ENCODE assay signal across 14 mouse cellular contexts in genomic region chr16:49936793-49937192, GRCm38 (mm10).
DNase-seq lines count a peak whose midpoint lies in the region; ATAC-seq and TF ChIP-seq lines count a peak whose summit lies in the region.
"Had no signal": no experiment of that assay in that cellular context is flagged by ENCODE, and none has a peak within 500 bp of the region (broad histone marks: within the 10 kb centered on the region; RNA-seq: fewer than 3 reads in every experiment).

No protein-coding gene starts in this region.

- no peaks in the 10 kb centered on the region for H3K27me3 ChIP-seq in spleen, adult 2 months (ENCODE audit: control insufficient read depth, insufficient read depth, low read length)
- no peaks in the 10 kb centered on the region for H3K27me3 ChIP-seq in forebrain, embryonic 15.5 days
- no peaks in the 10 kb centered on the region for H3K27me3 ChIP-seq in intestine, embryonic 16.5 days (replicated peaks; ENCODE audit: control insufficient read depth, insufficient read depth, low read length)
- H3K27me3 ChIP-seq: heart, embryonic 13.5 days had no signal

- DNase-seq in spleen, adult 2 months (ENCODE audit: low read depth in 1 of 2, low spot score in 2 of 2), result no peak
- no peak for DNase-seq in spleen, postnatal 10 days (ENCODE audit: low spot score in 2 of 2)
- DNase-seq in kidney, postnatal 14 days, result no peak
- DNase-seq in ovary, adult 18-20 months (ENCODE audit: low spot score), result no peak
- no peak for DNase-seq in cerebellum, postnatal 25 days
- DNase-seq: adrenal gland, adult 8-10 months; cerebellum, postnatal 10 days; right cerebral cortex, postnatal 4 days; thymus, postnatal 25 days had no signal

- TF ChIP-seq CTCF in spleen, adult 2 months (IDR thresholded peaks at IDR 0.05; ENCODE audit: extremely low read depth, insufficient read depth, insufficient read length, insufficient replicate concordance), result no peak

- no peak overlapping the region for H3K4me3 ChIP-seq in spleen, adult 2 months (ENCODE audit: extremely low read depth, insufficient read depth, insufficient read length)
- no peak overlapping the region for H3K4me3 ChIP-seq in forebrain, embryonic 15.5 days
- no peak overlapping the region for H3K4me3 ChIP-seq in intestine, embryonic 16.5 days (ENCODE audit: low read length)
- H3K4me3 ChIP-seq: heart, embryonic 13.5 days; limb, embryonic 10.5 days had no signal

- WGBS in spleen, adult 2 months, result 69% methylated on average over 5 of the region's 5 CpGs
- WGBS in forebrain, embryonic 15.5 days, result 28% methylated on average over 5 of the region's 5 CpGs
- WGBS in intestine, embryonic 16.5 days, result 45% methylated on average over 5 of the region's 5 CpGs

- TF ChIP-seq POLR2A in spleen, adult 2 months (IDR thresholded peaks at IDR 0.05; ENCODE audit: low read depth, low read length), result no peak

- H3K27ac ChIP-seq in spleen, adult 2 months (ENCODE audit: insufficient read depth, low read length), result peak overlapping the region; percentile 14; the same call in 1 of the 2 replicates
- no peak overlapping the region for H3K27ac ChIP-seq in forebrain, embryonic 15.5 days (replicated peaks)
- H3K27ac ChIP-seq in intestine, embryonic 16.5 days (ENCODE audit: low read length), result no peak overlapping the region
- H3K27ac ChIP-seq: heart, embryonic 13.5 days; limb, embryonic 10.5 days had no signal

- H3K4me2 ChIP-seq in forebrain, embryonic 15.5 days (replicated peaks), result no peak overlapping the region
- no peak overlapping the region for H3K4me2 ChIP-seq in intestine, embryonic 16.5 days (ENCODE audit: low read depth, low read length)
- H3K4me2 ChIP-seq: heart, embryonic 13.5 days; lung, embryonic 14.5 days had no signal

- peaks cover 9% of the 10 kb centered on the region for H3K4me1 ChIP-seq in spleen, adult 2 months (ENCODE audit: control insufficient read depth, insufficient read depth, insufficient read length)
- peaks cover 5% of the 10 kb centered on the region for H3K4me1 ChIP-seq in forebrain, embryonic 15.5 days
- H3K4me1 ChIP-seq in intestine, embryonic 16.5 days (ENCODE audit: control insufficient read depth, insufficient read depth, low read length), result no peaks in the 10 kb centered on the region

- no peak overlapping the region for H3K9ac ChIP-seq in forebrain, embryonic 15.5 days (replicated peaks)
- no peak overlapping the region for H3K9ac ChIP-seq in intestine, embryonic 16.5 days (ENCODE audit: low read depth, low read length)
- H3K9ac ChIP-seq: heart, embryonic 13.5 days; lung, embryonic 14.5 days had no signal

- ATAC-seq in forebrain, embryonic 15.5 days (replicated peaks), result peak; percentile 78
- peak; percentile 58; the same call in 1 of the 2 replicates for ATAC-seq in intestine, embryonic 16.5 days

- no peaks in the 10 kb centered on the region for H3K36me3 ChIP-seq in spleen, adult 2 months (ENCODE audit: control insufficient read depth, insufficient read depth, low read length)
- no peaks in the 10 kb centered on the region for H3K36me3 ChIP-seq in forebrain, embryonic 15.5 days
- H3K36me3 ChIP-seq in intestine, embryonic 16.5 days (ENCODE audit: control insufficient read depth, insufficient read depth, low read length), result no peaks in the 10 kb centered on the region
- H3K36me3 ChIP-seq: heart, embryonic 13.5 days; limb, embryonic 10.5 days had no signal

- H3K9me3 ChIP-seq in forebrain, embryonic 15.5 days, result no peaks in the 10 kb centered on the region
- H3K9me3 ChIP-seq in intestine, embryonic 16.5 days (ENCODE audit: control insufficient read depth, low read length), result no peaks in the 10 kb centered on the region
- H3K9me3 ChIP-seq: heart, embryonic 13.5 days; limb, embryonic 10.5 days had no signal
